Mouse (Mus musculus): Measurements from ENCODE around the gene Arhgap15. TPM values are rescaled to one million over a fixed set of nuclear protein-coding genes. Genes with fewer than 3 reads are reported as not detected.

Gene Arhgap15
- total and polyA plus RNA-seq, 2 experiments: 0.12 to 2.4 TPM

- H3K79me2 ChIP-seq (ENCODE audit: control insufficient read depth, insufficient read depth, low read length): no peaks in the 10 kb centered on the region
- H3K4me1 ChIP-seq (ENCODE audit: control insufficient read depth, insufficient read depth, low read length): no peaks in the 10 kb centered on the region
- 0 out of 2 replicates have a peak overlapping the region, but pooled peaks have one; percentile 12 for H3K27ac ChIP-seq (replicated peaks; ENCODE audit: insufficient read depth, low read depth, low read length)
- 71% methylated on average over 9 of the region's 9 CpGs for WGBS
- TF ChIP-seq POLR2A (IDR thresholded peaks at IDR 0.05; ENCODE audit: extremely low read depth, insufficient read depth, low read length) (no peak), CTCF (IDR thresholded peaks at IDR 0.05; ENCODE audit: low read depth, low read length) (no peak)
- H3K27me3 ChIP-seq (ENCODE audit: control insufficient read depth, insufficient read depth, low read length): no peaks in the 10 kb centered on the region
- no peak for DNase-seq (ENCODE audit: extremely low read depth, low read depth, low spot score)
- no peak overlapping the region for H3K9ac ChIP-seq (ENCODE audit: low read depth, low read length)
- no peaks in the 10 kb centered on the region for H3K36me3 ChIP-seq (ENCODE audit: control insufficient read depth, insufficient read depth, low read length)
- H3K4me3 ChIP-seq (ENCODE audit: insufficient read depth, low read depth, low read length): no peak overlapping the region
These were observed 9.3 kb upstream of the Arhgap15 start for GRCm38 (mm10) chr2:43739190-43739818.

- Histone ChIP-seq H3K27me3 (ENCODE audit: control insufficient read depth, insufficient read depth, low read length) (no peaks in the 10 kb centered on the region), H3K4me1 (ENCODE audit: control insufficient read depth, insufficient read depth, low read length) (no peaks in the 10 kb centered on the region), H3K27ac (replicated peaks; ENCODE audit: insufficient read depth, low read depth, low read length) (no peak overlapping the region), H3K36me3 (ENCODE audit: control insufficient read depth, insufficient read depth, low read length) (no peaks in the 10 kb centered on the region), H3K9ac (ENCODE audit: low read depth, low read length) (no peak overlapping the region), H3K4me3 (ENCODE audit: insufficient read depth, low read depth, low read length) (no peak overlapping the region), H3K79me2 (ENCODE audit: control insufficient read depth, insufficient read depth, low read length) (no peaks in the 10 kb centered on the region)
- DNase-seq (ENCODE audit: extremely low read depth, low read depth, low spot score): no peak
- WGBS: 70% methylated on average over 3 of the region's 3 CpGs
- TF ChIP-seq CTCF (IDR thresholded peaks at IDR 0.05; ENCODE audit: low read depth, low read length) (no peak), POLR2A (IDR thresholded peaks at IDR 0.05; ENCODE audit: extremely low read depth, insufficient read depth, low read length) (no peak)
These were observed 697 bp downstream of the Arhgap15 start for GRCm38 (mm10) chr2:43749321-43749720.

DNA sequence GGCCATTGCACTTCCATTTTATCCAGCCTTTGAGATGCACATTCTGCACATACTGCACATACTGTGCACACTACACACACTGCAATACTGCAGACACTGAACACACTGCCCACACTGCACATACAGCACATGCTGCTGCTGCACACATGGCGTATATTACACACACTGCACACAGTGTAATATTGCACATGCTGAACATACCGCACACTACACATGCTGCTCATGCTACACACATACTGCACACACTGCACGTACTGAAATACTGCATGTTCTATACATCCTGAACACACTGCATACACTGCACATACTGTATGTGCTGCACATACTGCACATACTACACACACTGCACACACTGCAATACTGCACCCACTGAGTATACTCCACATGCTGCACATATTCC, 7.3 kb downstream of the Arhgap15 start:
- no peaks in the 10 kb centered on the region for H3K79me2 ChIP-seq (ENCODE audit: control insufficient read depth, insufficient read depth, low read length)
- no peaks in the 10 kb centered on the region for H3K27me3 ChIP-seq (ENCODE audit: control insufficient read depth, insufficient read depth, low read length)
- H3K27ac ChIP-seq (replicated peaks; ENCODE audit: insufficient read depth, low read depth, low read length): no peak overlapping the region
- TF ChIP-seq POLR2A (IDR thresholded peaks at IDR 0.05; ENCODE audit: extremely low read depth, insufficient read depth, low read length) (no peak), CTCF (IDR thresholded peaks at IDR 0.05; ENCODE audit: low read depth, low read length) (no peak)
- DNase-seq (ENCODE audit: extremely low read depth, low read depth, low spot score): no peak
- 94% methylated on average over 3 of the region's 3 CpGs for WGBS
- H3K4me3 ChIP-seq (ENCODE audit: insufficient read depth, low read depth, low read length): no peak overlapping the region
- no peaks in the 10 kb centered on the region for H3K36me3 ChIP-seq (ENCODE audit: control insufficient read depth, insufficient read depth, low read length)
- H3K9ac ChIP-seq (ENCODE audit: low read depth, low read length): no peak overlapping the region
- no peaks in the 10 kb centered on the region for H3K4me1 ChIP-seq (ENCODE audit: control insufficient read depth, insufficient read depth, low read length)

DNA sequence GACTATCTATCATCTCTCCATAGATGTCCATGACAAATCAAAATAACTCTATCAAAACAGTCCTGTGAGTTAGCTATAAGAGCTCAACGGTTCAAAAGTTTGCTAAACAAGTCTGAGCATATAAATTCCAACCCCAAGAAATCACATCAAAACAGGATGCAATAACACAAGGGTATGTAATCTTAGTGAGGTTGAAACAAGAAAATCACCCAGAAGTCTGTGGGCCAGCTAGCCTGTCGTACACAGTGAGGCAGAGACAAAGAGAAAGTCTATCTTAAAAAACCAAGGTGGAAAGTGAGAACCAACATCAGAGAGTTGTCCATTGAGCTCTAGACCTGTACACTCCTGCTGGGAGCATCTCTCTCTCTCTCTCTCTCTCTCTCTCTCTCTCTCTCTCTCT, 8.0 kb downstream of the Arhgap15 start:
- TF ChIP-seq CTCF (IDR thresholded peaks at IDR 0.05; ENCODE audit: low read depth, low read length): no peak
- TF ChIP-seq POLR2A (IDR thresholded peaks at IDR 0.05; ENCODE audit: extremely low read depth, insufficient read depth, low read length): no peak
- DNase-seq (ENCODE audit: extremely low read depth, low read depth, low spot score): no peak
- Histone ChIP-seq H3K4me3 (ENCODE audit: insufficient read depth, low read depth, low read length) (no peak overlapping the region), H3K9ac (ENCODE audit: low read depth, low read length) (no peak overlapping the region), H3K27me3 (ENCODE audit: control insufficient read depth, insufficient read depth, low read length) (no peaks in the 10 kb centered on the region), H3K4me1 (ENCODE audit: control insufficient read depth, insufficient read depth, low read length) (no peaks in the 10 kb centered on the region), H3K79me2 (ENCODE audit: control insufficient read depth, insufficient read depth, low read length) (no peaks in the 10 kb centered on the region), H3K36me3 (ENCODE audit: control insufficient read depth, insufficient read depth, low read length) (no peaks in the 10 kb centered on the region), H3K27ac (replicated peaks; ENCODE audit: insufficient read depth, low read depth, low read length) (no peak overlapping the region)
- 67% methylated on average over 2 of the region's 2 CpGs for WGBS

- 71% methylated on average over 3 of the region's 3 CpGs for WGBS
- Histone ChIP-seq H3K36me3 (ENCODE audit: control insufficient read depth, insufficient read depth, low read length) (no peaks in the 10 kb centered on the region), H3K27ac (replicated peaks; ENCODE audit: insufficient read depth, low read depth, low read length) (no peak overlapping the region), H3K4me1 (ENCODE audit: control insufficient read depth, insufficient read depth, low read length) (no peaks in the 10 kb centered on the region), H3K79me2 (ENCODE audit: control insufficient read depth, insufficient read depth, low read length) (no peaks in the 10 kb centered on the region), H3K27me3 (ENCODE audit: control insufficient read depth, insufficient read depth, low read length) (no peaks in the 10 kb centered on the region), H3K9ac (ENCODE audit: low read depth, low read length) (no peak overlapping the region), H3K4me3 (ENCODE audit: insufficient read depth, low read depth, low read length) (no peak overlapping the region)
- DNase-seq (ENCODE audit: extremely low read depth, low read depth, low spot score): no peak
- TF ChIP-seq POLR2A (IDR thresholded peaks at IDR 0.05; ENCODE audit: extremely low read depth, insufficient read depth, low read length): no peak
- no peak for TF ChIP-seq CTCF (IDR thresholded peaks at IDR 0.05; ENCODE audit: low read depth, low read length)
These were observed 13.1 kb downstream of the Arhgap15 start for GRCm38 (mm10) chr2:43761735-43762134.

GRCm38 (mm10) chr2:43763279-43763678, 14.7 kb downstream of the Arhgap15 start:
- no peak for DNase-seq (ENCODE audit: extremely low read depth, low read depth, low spot score)
- Histone ChIP-seq H3K9ac (ENCODE audit: low read depth, low read length) (no peak overlapping the region), H3K36me3 (ENCODE audit: control insufficient read depth, insufficient read depth, low read length) (no peaks in the 10 kb centered on the region), H3K4me3 (ENCODE audit: insufficient read depth, low read depth, low read length) (no peak overlapping the region), H3K79me2 (ENCODE audit: control insufficient read depth, insufficient read depth, low read length) (no peaks in the 10 kb centered on the region), H3K27ac (replicated peaks; ENCODE audit: insufficient read depth, low read depth, low read length) (no peak overlapping the region), H3K4me1 (ENCODE audit: control insufficient read depth, insufficient read depth, low read length) (no peaks in the 10 kb centered on the region), H3K27me3 (ENCODE audit: control insufficient read depth, insufficient read depth, low read length) (no peaks in the 10 kb centered on the region)
- TF ChIP-seq POLR2A (IDR thresholded peaks at IDR 0.05; ENCODE audit: extremely low read depth, insufficient read depth, low read length) (no peak), CTCF (IDR thresholded peaks at IDR 0.05; ENCODE audit: low read depth, low read length) (no peak)
- WGBS: 82% methylated on average over 5 of the region's 5 CpGs
